Mouse (Mus musculus) ES-Bruce4 (cell line): ENCODE results near the gene Gse1. TPM values are rescaled to one million over a fixed set of nuclear protein-coding genes. Genes with fewer than 3 reads are reported as not detected.

Experiments used
- H3K27ac ChIP-seq: 2 replicates; pipeline ENCODE4 v1.5.1; 2012; ENCODE audit warnings: low read length, inconsistent platforms; ENCODE audit not compliant: insufficient read depth
- H3K27me3 ChIP-seq: 2 replicates; pipeline ENCODE4 v1.6.1; 2012; ENCODE audit warnings: mild to moderate bottlenecking, low read length, inconsistent platforms; ENCODE audit not compliant: control insufficient read depth, poor library complexity, insufficient read depth, severe bottlenecking
- H3K36me3 ChIP-seq: 2 replicates; pipeline ENCODE4 v1.6.1; 2012; ENCODE audit warnings: inconsistent platforms, mild to moderate bottlenecking, low read length, moderate library complexity; ENCODE audit not compliant: control insufficient read depth, poor library complexity, insufficient read depth, severe bottlenecking
- H3K4me1 ChIP-seq: one replicate; pipeline ENCODE4 v1.8.1; 2011; ENCODE audit warnings: low read length; ENCODE audit not compliant: control insufficient read depth, insufficient read depth
- H3K4me3 ChIP-seq: 2 replicates; pipeline ENCODE4 v1.5.1; 2011; ENCODE audit warnings: low read depth, mild to moderate bottlenecking, low read length
- H3K9ac ChIP-seq: 2 replicates; pipeline ENCODE4 v1.6.1; 2012; ENCODE audit warnings: low read depth, mild to moderate bottlenecking, inconsistent platforms; ENCODE audit not compliant: poor library complexity, severe bottlenecking
- H3K9me3 ChIP-seq: replicated peaks from 2 replicates; pipeline ENCODE4 v1.6.1; 2012; ENCODE audit warnings: mild to moderate bottlenecking, low read length, inconsistent platforms; ENCODE audit not compliant: control insufficient read depth, poor library complexity, insufficient read depth, severe bottlenecking
- CTCF ChIP-seq: IDR thresholded peaks from one replicate; pipeline ENCODE4 v1.8.1; 2011; ENCODE audit warnings: low read depth, low read length
- EP300 ChIP-seq: IDR thresholded peaks from 2 replicates; pipeline ENCODE4 v1.6.1; 2011; ENCODE audit warnings: low read depth, low read length; ENCODE audit not compliant: insufficient read depth
- POLR2A ChIP-seq: IDR thresholded peaks from one replicate; pipeline ENCODE4 v1.8.1; 2011; ENCODE audit warnings: low read length; ENCODE audit not compliant: insufficient read depth
- polyA plus RNA-seq: library from polyadenylated mRNA; stranded (reverse); fragments of >200 nt; gene quantifications from 2 replicates; pipeline ENCODE4 v1.2.4, GENCODE M21; 2011; ENCODE audit warnings: low read depth; ENCODE audit not compliant: missing spikeins, insufficient read depth, insufficient read length

The Gse1 gene
- polyA plus RNA-seq, 1 experiment, result 31.8 TPM

- H3K9ac ChIP-seq, result no peak overlapping the region
- H3K4me1 ChIP-seq, result no peaks in the 10 kb centered on the region
- no peaks in the 10 kb centered on the region for H3K36me3 ChIP-seq
- TF ChIP-seq EP300, result no peak
- no peak for TF ChIP-seq CTCF
- no peak for TF ChIP-seq POLR2A
- H3K27ac ChIP-seq, result no peak overlapping the region
- H3K4me3 ChIP-seq, result no peak overlapping the region
- no peaks in the 10 kb centered on the region for H3K27me3 ChIP-seq
- no peaks in the 10 kb centered on the region for H3K9me3 ChIP-seq
These were observed 81.8 kb downstream of the Gse1 start for GRCm38 (mm10) chr8:120310063-120310462.

GRCm38 (mm10) chr8:120312452-120312851 lies 84.2 kb downstream of the Gse1 start:
- Histone ChIP-seq H3K9me3 (no peaks in the 10 kb centered on the region), H3K27ac (no peak overlapping the region), H3K36me3 (no peaks in the 10 kb centered on the region), H3K27me3 (no peaks in the 10 kb centered on the region), H3K9ac (no peak overlapping the region), H3K4me3 (no peak overlapping the region), H3K4me1 (no peaks in the 10 kb centered on the region)
- TF ChIP-seq POLR2A, result no peak
- TF ChIP-seq CTCF, result no peak
- no peak for TF ChIP-seq EP300

GRCm38 (mm10) chr8:120313674-120314073 lies 85.4 kb downstream of the Gse1 start:
- Histone ChIP-seq H3K4me1 (no peaks in the 10 kb centered on the region), H3K27me3 (no peaks in the 10 kb centered on the region), H3K4me3 (no peak overlapping the region), H3K9me3 (no peaks in the 10 kb centered on the region), H3K9ac (no peak overlapping the region), H3K36me3 (no peaks in the 10 kb centered on the region), H3K27ac (no peak overlapping the region)
- TF ChIP-seq POLR2A (no peak), EP300 (no peak), CTCF (no peak)

- H3K27ac ChIP-seq, result no peak overlapping the region
- H3K36me3 ChIP-seq, result no peaks in the 10 kb centered on the region
- H3K27me3 ChIP-seq, result no peaks in the 10 kb centered on the region
- H3K4me1 ChIP-seq, result no peaks in the 10 kb centered on the region
- H3K4me3 ChIP-seq, result no peak overlapping the region
- TF ChIP-seq CTCF (no peak), POLR2A (no peak), EP300 (no peak)
- no peak overlapping the region for H3K9ac ChIP-seq
- H3K9me3 ChIP-seq, result no peaks in the 10 kb centered on the region
These were observed 86.7 kb downstream of the Gse1 start for GRCm38 (mm10) chr8:120314932-120315331.

GRCm38 (mm10) chr8:120315644-120316043 lies 87.4 kb downstream of the Gse1 start:
- TF ChIP-seq EP300 (no peak), CTCF (peak; percentile 42), POLR2A (no peak)
- Histone ChIP-seq H3K4me1 (no peaks in the 10 kb centered on the region), H3K27me3 (no peaks in the 10 kb centered on the region)

GRCm38 (mm10) chr8:120316707-120317106 lies 88.5 kb downstream of the Gse1 start:
- H3K4me1 ChIP-seq, result no peaks in the 10 kb centered on the region
- no peaks in the 10 kb centered on the region for H3K36me3 ChIP-seq
- H3K9ac ChIP-seq, result no peak overlapping the region
- TF ChIP-seq CTCF, result no peak
- TF ChIP-seq POLR2A, result no peak
- TF ChIP-seq EP300, result no peak
- no peaks in the 10 kb centered on the region for H3K9me3 ChIP-seq
- no peak overlapping the region for H3K27ac ChIP-seq
- no peak overlapping the region for H3K4me3 ChIP-seq
- no peaks in the 10 kb centered on the region for H3K27me3 ChIP-seq

More at GRCm38 (mm10) chr8:120315644-120316043, 87.4 kb downstream of the Gse1 start:
- Histone ChIP-seq H3K36me3 (no peaks in the 10 kb centered on the region), H3K9ac (no peak overlapping the region), H3K9me3 (no peaks in the 10 kb centered on the region), H3K4me3 (no peak overlapping the region), H3K27ac (no peak overlapping the region)
